Mouse (Mus musculus): Measurements from ENCODE around the gene Tmem192.

GRCm38 (mm10) chr8:64903778-64904177 lies 43.2 kb upstream of the Tmem192 start:
- no peak for TF ChIP-seq POLR2A (IDR thresholded peaks at IDR 0.05; ENCODE audit: insufficient read depth, low read depth, low read length)
- TF ChIP-seq EP300 (IDR thresholded peaks at IDR 0.05; ENCODE audit: insufficient read depth, low read depth, low read length) = no peak
